Mouse (Mus musculus): ENCODE data around the gene Setd3.

Setd3 gene

GRCm38 (mm10) chr12:108204978-108205377 lies 25.9 kb upstream of the Setd3 start:
- in situ Hi-C loops (cut with MboI; ENCODE audit: low sequenced_read_pairs), result loop anchor here (10.0 kb wide), 1 partner anchor 90 kb away; no protein-coding TSS in a partner anchor

GRCm38 (mm10) chr12:108203895-108204294 lies 24.8 kb upstream of the Setd3 start:
- in situ Hi-C loops (cut with MboI; ENCODE audit: low sequenced_read_pairs), result loop anchor here (10.0 kb wide), 1 partner anchor 91 kb away; no protein-coding TSS in a partner anchor

- in situ Hi-C loops (cut with MboI; ENCODE audit: low sequenced_read_pairs), result loop anchor here (10.0 kb wide), 1 partner anchor 95 kb away; no protein-coding TSS in a partner anchor
Measured at GRCm38 (mm10) chr12:108200094-108200493, 21.0 kb upstream of the Setd3 start.

GRCm38 (mm10) chr12:108198447-108198846 lies 19.3 kb upstream of the Setd3 start:
- in situ Hi-C loops (cut with MboI; ENCODE audit: low sequenced_read_pairs), result no loop called here

GRCm38 (mm10) chr12:108195761-108196160 lies 16.6 kb upstream of the Setd3 start:
- in situ Hi-C loops (cut with MboI; ENCODE audit: low sequenced_read_pairs), result no loop called here

GRCm38 (mm10) chr12:108193878-108194277 lies 14.8 kb upstream of the Setd3 start:
- in situ Hi-C loops (cut with MboI; ENCODE audit: low sequenced_read_pairs), result no loop called here

- in situ Hi-C loops (cut with MboI; ENCODE audit: low sequenced_read_pairs), result no loop called here
Measured at GRCm38 (mm10) chr12:108187541-108188091, 8.5 kb upstream of the Setd3 start.

GRCm38 (mm10) chr12:108181716-108182115 lies 2.6 kb upstream of the Setd3 start:
- in situ Hi-C loops (cut with MboI; ENCODE audit: low sequenced_read_pairs), result no loop called here

GRCm38 (mm10) chr12:108179321-108180266 lies 480 bp upstream of the Setd3 start, which contains the start of gene Ccnk:
Gene Ccnk (plus strand): TSS chr12:108179579.
- in situ Hi-C loops (cut with MboI; ENCODE audit: low sequenced_read_pairs), result no loop called here

GRCm38 (mm10) chr12:108178331-108179245 lies 526 bp downstream of the Setd3 start:
- in situ Hi-C loops (cut with MboI; ENCODE audit: low sequenced_read_pairs), result no loop called here

- in situ Hi-C loops (cut with MboI; ENCODE audit: low sequenced_read_pairs), result no loop called here
Measured at GRCm38 (mm10) chr12:108176366-108176765, 2.7 kb downstream of the Setd3 start.

GRCm38 (mm10) chr12:108174606-108175505 lies 4.3 kb downstream of the Setd3 start:
- in situ Hi-C loops (cut with MboI; ENCODE audit: low sequenced_read_pairs), result no loop called here

GRCm38 (mm10) chr12:108172639-108173038 lies 6.5 kb downstream of the Setd3 start:
- in situ Hi-C loops (cut with MboI; ENCODE audit: low sequenced_read_pairs), result no loop called here

- in situ Hi-C loops (cut with MboI; ENCODE audit: low sequenced_read_pairs), result no loop called here
Measured at GRCm38 (mm10) chr12:108171336-108171735, 7.8 kb downstream of the Setd3 start.

- in situ Hi-C loops (cut with MboI; ENCODE audit: low sequenced_read_pairs), result no loop called here
Measured at GRCm38 (mm10) chr12:108170467-108170866, 8.6 kb downstream of the Setd3 start.

- in situ Hi-C loops (cut with MboI; ENCODE audit: low sequenced_read_pairs), result no loop called here
Measured at GRCm38 (mm10) chr12:108168909-108169308, 10.2 kb downstream of the Setd3 start.

- in situ Hi-C loops (cut with MboI; ENCODE audit: low sequenced_read_pairs), result no loop called here
Measured at GRCm38 (mm10) chr12:108163706-108164105, 15.4 kb downstream of the Setd3 start.

GRCm38 (mm10) chr12:108162036-108162435 lies 17.1 kb downstream of the Setd3 start:
- in situ Hi-C loops (cut with MboI; ENCODE audit: low sequenced_read_pairs), result no loop called here

- in situ Hi-C loops (cut with MboI; ENCODE audit: low sequenced_read_pairs), result no loop called here
Measured at GRCm38 (mm10) chr12:108159863-108160262, 19.3 kb downstream of the Setd3 start.

GRCm38 (mm10) chr12:108152743-108153142 lies 26.4 kb downstream of the Setd3 start:
- in situ Hi-C loops (cut with MboI; ENCODE audit: low sequenced_read_pairs), result no loop called here
